Mouse (Mus musculus) embryonic facial prominence, embryonic 13.5 days (tissue): ENCODE measurements around the gene Dusp23. TPM values are rescaled to one million over a fixed set of nuclear protein-coding genes. Genes with fewer than 3 reads are reported as not detected.

Source experiments
- ATAC-seq: fragments of 200-750 bp; cut with Nextera tagmentation; 2 replicates; pipeline ENCODE4 v1.8.0; 2017; ENCODE audit warnings: low read depth; ENCODE audit not compliant: insufficient number of reproducible peaks, insufficient read depth, low FRiP score, low TSS enrichment
- H3K27ac ChIP-seq: fragments of 300-500 bp; sonication (generic); 2 replicates; pipeline ENCODE4 v1.5.1; 2015; ENCODE audit warnings: moderate library complexity, mild to moderate bottlenecking, inconsistent platforms
- H3K27me3 ChIP-seq: fragments of 300-500 bp; sonication (generic); 2 replicates; pipeline ENCODE4 v1.6.1; 2015; ENCODE audit warnings: mild to moderate bottlenecking, inconsistent platforms
- H3K36me3 ChIP-seq: fragments of 300-500 bp; sonication (generic); 2 replicates; pipeline ENCODE4 v1.6.1; 2015; ENCODE audit warnings: mild to moderate bottlenecking, inconsistent platforms
- H3K4me1 ChIP-seq: fragments of 300-500 bp; sonication (generic); 2 replicates; pipeline ENCODE4 v1.6.1; 2015; ENCODE audit warnings: inconsistent platforms
- H3K4me2 ChIP-seq: fragments of 300-500 bp; sonication (generic); 2 replicates; pipeline ENCODE4 v1.6.1; 2015; ENCODE audit warnings: moderate library complexity, mild to moderate bottlenecking, inconsistent platforms
- H3K4me3 ChIP-seq: fragments of 300-500 bp; sonication (generic); 2 replicates; pipeline ENCODE4 v1.5.1; 2015; ENCODE audit warnings: mild to moderate bottlenecking, inconsistent platforms
- H3K9ac ChIP-seq: fragments of 300-500 bp; sonication (generic); 2 replicates; pipeline ENCODE4 v1.6.1; 2015; ENCODE audit warnings: mild to moderate bottlenecking, inconsistent platforms
- H3K9me3 ChIP-seq: fragments of 300-500 bp; sonication (generic); 2 replicates; pipeline ENCODE4 v1.6.1; 2016; ENCODE audit warnings: inconsistent platforms
- WGBS: fragments of 180-500 bp; shearing (Covaris S2); methylation state at CpG from one replicate; pipeline ENCODE4 v1.1.7; 2015; ENCODE audit warnings: mixed read lengths; 5-methylcytosine and 5-hydroxymethylcytosine counted together
- polyA plus RNA-seq: library from polyadenylated mRNA; unstranded; fragments of >200 nt; fragmentation: Nextera tagmentation; extraction: Ambion mirVana; gene quantifications from 2 replicates; pipeline ENCODE4 v1.2.1, GENCODE M21; 2015

The Dusp23 gene
- polyA plus RNA-seq, 1 experiment from 2014 or later: 13.2 TPM

GRCm38 (mm10) chr1:172619235-172619634 lies 13.5 kb downstream of the Dusp23 start:
- no peaks in the 10 kb centered on the region for H3K36me3 ChIP-seq

GRCm38 (mm10) chr1:172618141-172618540 lies 14.6 kb downstream of the Dusp23 start:
- no peak overlapping the region for H3K4me3 ChIP-seq
- peaks cover 22% of the 10 kb centered on the region for H3K4me1 ChIP-seq
- H3K27ac ChIP-seq: peak overlapping the region; percentile 36
- H3K4me2 ChIP-seq: peak overlapping the region; percentile 66; the same call in 1 of the 2 replicates
- ATAC-seq: peak; percentile 71; the same call in 1 of the 2 replicates
- H3K9me3 ChIP-seq: no peaks in the 10 kb centered on the region
- H3K36me3 ChIP-seq: no peaks in the 10 kb centered on the region
- 14% methylated on average over 4 of the region's 4 CpGs for WGBS
- no peak overlapping the region for H3K9ac ChIP-seq
- H3K27me3 ChIP-seq: peaks cover 7% of the 10 kb centered on the region; the same call in 1 of the 2 replicates

More at GRCm38 (mm10) chr1:172619235-172619634, 13.5 kb downstream of the Dusp23 start:
- Histone ChIP-seq H3K4me1 (peaks cover 22% of the 10 kb centered on the region), H3K27ac (no peak overlapping the region), H3K4me2 (no peak overlapping the region), H3K27me3 (peaks cover 7% of the 10 kb centered on the region; the same call in 1 of the 2 replicates), H3K9me3 (no peaks in the 10 kb centered on the region), H3K9ac (no peak overlapping the region), H3K4me3 (no peak overlapping the region)
- WGBS: 18% methylated on average over 7 of the region's 7 CpGs
- no peak for ATAC-seq

- Histone ChIP-seq H3K4me1 (peaks cover 22% of the 10 kb centered on the region), H3K4me2 (peak overlapping the region; percentile 66), H3K27ac (peak overlapping the region; percentile 36), H3K9ac (no peak overlapping the region), H3K36me3 (no peaks in the 10 kb centered on the region), H3K27me3 (peaks cover 7% of the 10 kb centered on the region; the same call in 1 of the 2 replicates), H3K9me3 (no peaks in the 10 kb centered on the region), H3K4me3 (peak overlapping the region; percentile 36)
- 14% methylated on average over 14 of the region's 14 CpGs for WGBS
- no peak for ATAC-seq
Measured at GRCm38 (mm10) chr1:172617365-172618076, 15.2 kb downstream of the Dusp23 start.

- H3K4me1 ChIP-seq: peaks cover 22% of the 10 kb centered on the region
- H3K27me3 ChIP-seq: peaks cover 7% of the 10 kb centered on the region; the same call in 1 of the 2 replicates
- H3K4me3 ChIP-seq: peak overlapping the region; percentile 36
- no peaks in the 10 kb centered on the region for H3K9me3 ChIP-seq
- no peak; the same call in 1 of the 2 replicates for ATAC-seq
- H3K27ac ChIP-seq: peak overlapping the region; percentile 56
- H3K36me3 ChIP-seq: no peaks in the 10 kb centered on the region
- H3K9ac ChIP-seq: peak overlapping the region; percentile 44
- WGBS: 12% methylated on average over 22 of the region's 22 CpGs
- H3K4me2 ChIP-seq: peak overlapping the region; percentile 66
Measured at GRCm38 (mm10) chr1:172616537-172617300, 16.0 kb downstream of the Dusp23 start.

GRCm38 (mm10) chr1:172615412-172615811 lies 17.4 kb downstream of the Dusp23 start:
- ATAC-seq: no peak
- no peaks in the 10 kb centered on the region for H3K9me3 ChIP-seq

DNA sequence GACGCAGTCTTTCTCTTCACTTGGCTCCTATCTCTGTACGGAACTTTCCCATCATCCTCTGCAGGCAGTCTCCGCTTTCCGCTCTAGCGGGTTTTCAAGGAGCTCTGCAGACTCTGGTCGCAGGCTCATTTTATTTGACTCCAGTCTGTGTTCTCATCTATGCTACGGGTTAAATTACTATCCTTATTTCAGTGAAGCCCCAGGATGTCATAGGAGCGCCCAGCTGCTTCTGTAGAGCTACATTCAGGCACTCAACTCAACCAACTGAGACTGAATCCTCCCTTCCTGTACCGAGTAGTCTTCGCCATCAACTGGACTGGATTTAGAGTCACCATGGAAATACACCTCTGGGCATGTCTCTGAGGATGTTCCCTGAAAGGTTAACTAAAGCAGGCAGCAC lies 18.1 kb downstream of the Dusp23 start:
- Histone ChIP-seq H3K9ac (no peak overlapping the region), H3K27me3 (no peaks in the 10 kb centered on the region), H3K4me2 (no peak overlapping the region), H3K4me1 (peaks cover 22% of the 10 kb centered on the region), H3K9me3 (no peaks in the 10 kb centered on the region), H3K36me3 (no peaks in the 10 kb centered on the region), H3K27ac (no peak overlapping the region), H3K4me3 (no peak overlapping the region)
- WGBS: 82% methylated on average over 10 of the region's 10 CpGs
- no peak for ATAC-seq

More at GRCm38 (mm10) chr1:172615412-172615811, 17.4 kb downstream of the Dusp23 start:
- Histone ChIP-seq H3K9ac (no peak overlapping the region), H3K36me3 (no peaks in the 10 kb centered on the region), H3K4me1 (peaks cover 22% of the 10 kb centered on the region), H3K27me3 (peaks cover under 1% of the 10 kb centered on the region; the same call in 1 of the 2 replicates), H3K4me3 (no peak overlapping the region), H3K27ac (no peak overlapping the region), H3K4me2 (no peak overlapping the region)
- 64% methylated on average over 4 of the region's 4 CpGs for WGBS

GRCm38 (mm10) chr1:172612745-172613144 lies 20.0 kb downstream of the Dusp23 start:
- H3K36me3 ChIP-seq: no peaks in the 10 kb centered on the region
- no peak overlapping the region for H3K27ac ChIP-seq
- H3K4me2 ChIP-seq: no peak overlapping the region
- H3K9me3 ChIP-seq: no peaks in the 10 kb centered on the region
- WGBS: 52% methylated on average over 1 of the region's 1 CpGs
- no peak for ATAC-seq
- H3K4me3 ChIP-seq: no peak overlapping the region
- no peak overlapping the region for H3K9ac ChIP-seq
- peaks cover 14% of the 10 kb centered on the region for H3K4me1 ChIP-seq
- H3K27me3 ChIP-seq: no peaks in the 10 kb centered on the region

DNA sequence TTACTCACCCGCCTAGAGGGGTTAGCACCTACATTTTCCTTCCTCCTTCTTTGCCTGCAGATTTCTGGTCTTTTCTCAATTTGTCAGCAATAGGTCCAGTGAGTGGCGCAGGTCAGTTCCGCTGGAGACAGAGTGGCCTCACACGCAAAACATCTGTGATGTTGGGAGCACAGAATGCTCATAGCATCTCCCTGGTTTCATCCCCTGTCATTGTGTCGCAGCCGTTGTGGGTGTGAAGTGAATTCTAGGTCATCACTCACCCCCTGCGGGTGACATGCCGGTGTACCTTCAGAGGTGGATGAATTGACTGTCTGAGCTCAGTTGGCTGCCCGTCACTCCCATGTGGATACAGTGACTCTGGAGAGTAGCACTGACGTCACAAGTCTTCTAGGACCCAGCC lies 21.5 kb downstream of the Dusp23 start:
- Histone ChIP-seq H3K36me3 (no peaks in the 10 kb centered on the region), H3K4me3 (no peak overlapping the region), H3K9me3 (no peaks in the 10 kb centered on the region), H3K9ac (no peak overlapping the region), H3K27ac (no peak overlapping the region), H3K27me3 (no peaks in the 10 kb centered on the region), H3K4me1 (no peaks in the 10 kb centered on the region), H3K4me2 (no peak overlapping the region)
- WGBS: 86% methylated on average over 10 of the region's 10 CpGs
- no peak for ATAC-seq

DNA sequence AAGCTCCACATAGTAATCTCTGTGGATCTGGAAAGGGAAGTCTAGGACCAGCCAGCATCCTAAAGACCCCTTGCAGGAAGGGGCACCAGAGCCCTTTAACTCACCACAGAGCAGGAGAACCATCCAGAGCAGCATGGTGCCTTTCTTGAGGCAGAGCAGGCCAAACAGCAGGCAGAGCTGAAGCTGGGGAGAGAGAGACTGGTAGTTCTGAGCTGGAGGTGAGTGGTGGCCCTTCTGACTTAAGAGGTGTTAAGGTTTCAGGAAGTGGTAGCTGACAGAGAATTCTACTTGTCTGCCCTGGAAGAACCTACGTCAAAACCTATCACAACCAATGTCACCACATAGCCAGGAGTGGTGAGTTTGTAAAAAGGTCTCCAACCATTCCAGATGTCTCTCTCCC lies 30.4 kb downstream of the Dusp23 start, which contains the start of gene Fcrl6:
Fcrl6 (minus strand) TSS at position 226 of the 400 bp plus-strand sequence.
- 0 out of 2 replicates have a peak, but pooled peaks cover 4% of the 10 kb centered on the region for H3K27me3 ChIP-seq
- H3K27ac ChIP-seq: no peak within 1 kb of the TSS
- no peak within 1 kb of the TSS for H3K9ac ChIP-seq
- H3K4me2 ChIP-seq: no peak within 1 kb of the TSS
- no peak within 1 kb of the TSS for H3K4me3 ChIP-seq
- ATAC-seq: no peak
- H3K9me3 ChIP-seq: no peaks in the 10 kb centered on the region
- 75% methylated on average over 1 of the region's 1 CpGs for WGBS
- H3K36me3 ChIP-seq: no peaks in the 10 kb centered on the region
- H3K4me1 ChIP-seq: no peaks in the 10 kb centered on the region

- no peaks in the 10 kb centered on the region for H3K4me1 ChIP-seq
- no peak for ATAC-seq
- no peaks in the 10 kb centered on the region for H3K36me3 ChIP-seq
- no peak overlapping the region for H3K9ac ChIP-seq
- no peak overlapping the region for H3K27ac ChIP-seq
- H3K27me3 ChIP-seq: 0 out of 2 replicates have a peak, but pooled peaks cover 7% of the 10 kb centered on the region
- no peaks in the 10 kb centered on the region for H3K9me3 ChIP-seq
- H3K4me3 ChIP-seq: no peak overlapping the region
- no peak overlapping the region for H3K4me2 ChIP-seq
Measured at GRCm38 (mm10) chr1:172594495-172594894, 38.3 kb downstream of the Dusp23 start.

DNA sequence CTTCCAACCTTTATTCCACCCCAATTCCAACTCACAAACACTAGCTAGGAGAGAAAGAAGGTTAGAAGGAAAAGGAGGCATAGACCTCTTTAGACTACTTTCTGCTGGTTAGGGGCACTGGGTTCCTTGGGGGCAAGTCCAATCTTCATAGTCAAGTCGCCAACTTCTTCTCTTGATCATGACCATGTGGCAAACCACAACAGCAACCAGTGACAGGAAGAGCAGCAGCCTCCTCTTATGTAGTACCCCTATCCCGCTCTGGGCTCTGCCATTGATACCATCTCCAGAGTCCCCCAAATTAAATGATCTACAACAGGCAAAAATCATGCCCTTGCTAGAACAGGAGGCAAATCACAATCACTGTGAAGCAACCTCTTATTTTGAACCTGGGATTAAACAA lies 38.8 kb downstream of the Dusp23 start:
- H3K4me1 ChIP-seq: no peaks in the 10 kb centered on the region
- no peak overlapping the region for H3K4me3 ChIP-seq
- H3K36me3 ChIP-seq: no peaks in the 10 kb centered on the region
- H3K9ac ChIP-seq: no peak overlapping the region
- WGBS: 83% methylated on average over 2 of the region's 2 CpGs
- no peak overlapping the region for H3K4me2 ChIP-seq
- no peak for ATAC-seq
- H3K27ac ChIP-seq: no peak overlapping the region
- no peaks in the 10 kb centered on the region for H3K9me3 ChIP-seq
- 0 out of 2 replicates have a peak, but pooled peaks cover 13% of the 10 kb centered on the region for H3K27me3 ChIP-seq
